Mouse (Mus musculus): ENCODE results near the gene Idh3b.
A peak's percentile ranks its signal among the peaks of the same experiment; 100 is the strongest.

Idh3b gene

DNA sequence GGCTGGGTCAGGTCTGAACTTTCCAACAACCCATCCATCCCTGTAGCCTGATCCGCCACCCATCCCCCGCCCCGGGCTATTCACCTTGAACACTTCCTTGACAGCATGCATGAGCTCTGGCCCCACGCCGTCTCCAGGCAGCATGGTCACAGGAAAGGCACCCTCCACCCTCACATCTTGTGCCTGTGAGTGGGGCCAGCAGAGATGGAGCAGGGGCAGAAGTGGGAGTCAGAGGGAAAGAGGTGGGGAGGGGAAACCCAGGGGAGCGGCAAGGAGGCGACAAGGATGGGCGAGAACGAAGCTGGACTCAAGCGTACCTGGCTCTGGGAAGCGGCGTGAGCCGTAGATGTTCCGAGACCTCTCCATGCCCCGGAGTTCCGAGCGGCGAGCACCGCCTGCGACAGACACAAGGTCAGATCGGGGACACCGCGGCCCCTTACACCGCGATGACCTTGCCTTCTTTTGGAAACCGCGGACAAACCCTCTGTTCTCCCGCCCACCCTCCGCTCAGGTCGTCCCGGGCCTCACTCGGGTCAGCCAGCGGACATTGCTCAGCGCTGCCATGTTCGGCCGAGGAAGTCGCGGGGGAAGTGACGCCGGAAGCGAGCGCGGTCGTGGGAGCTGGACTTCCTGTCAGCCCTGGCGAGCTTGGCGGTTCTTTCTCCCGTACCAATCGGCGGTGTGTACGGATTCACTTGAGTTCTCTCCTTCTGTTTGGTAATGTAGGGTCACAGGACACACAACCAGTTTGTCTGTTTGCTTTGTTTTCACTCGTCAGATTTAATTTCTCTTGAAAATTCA lies at the start of gene Idh3b:
TSS of gene Idh3b (minus strand) at position 694 of the 801 bp plus-strand sequence.
- DNase-seq = peak; percentile 82

DNA sequence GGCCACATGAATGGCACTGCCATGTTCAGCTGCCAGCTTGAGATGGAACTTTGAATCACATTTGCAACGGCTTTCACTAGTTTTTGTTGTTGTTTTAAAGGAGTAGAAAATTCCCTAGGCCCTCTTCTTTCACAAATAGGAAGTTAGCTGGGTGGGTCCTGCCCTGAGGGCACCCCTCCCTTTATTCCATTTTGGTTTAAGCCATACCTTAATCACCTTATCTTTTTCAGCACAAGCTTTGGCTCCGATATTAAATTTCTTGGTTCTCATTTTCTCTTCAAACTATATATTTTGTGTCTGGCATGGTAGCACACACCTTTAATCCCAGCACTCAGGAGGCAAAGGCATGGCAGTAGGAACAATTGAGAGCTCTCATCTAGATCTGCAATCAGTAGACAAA lies 45.2 kb upstream of the Idh3b start:
- no peak for DNase-seq

DNA sequence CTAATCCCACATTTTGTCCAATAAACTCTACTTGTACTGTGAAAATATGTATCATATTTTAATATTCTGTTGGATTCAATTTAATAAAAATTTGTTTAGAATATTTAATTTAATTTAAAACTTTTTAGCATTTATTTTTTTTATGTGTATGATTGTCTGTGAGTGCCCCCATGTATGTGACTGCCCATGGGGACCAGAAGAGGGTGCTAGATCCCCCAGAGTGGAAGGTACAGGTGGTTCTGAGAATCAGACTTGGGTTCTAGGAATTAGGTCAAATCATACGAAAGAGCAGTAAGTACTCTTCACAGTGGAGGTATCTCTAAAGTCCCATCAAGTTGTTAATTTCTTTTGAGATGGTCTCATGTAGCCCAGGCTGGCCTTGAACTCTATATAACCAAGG lies 42.7 kb upstream of the Idh3b start:
- no peak for DNase-seq

DNA sequence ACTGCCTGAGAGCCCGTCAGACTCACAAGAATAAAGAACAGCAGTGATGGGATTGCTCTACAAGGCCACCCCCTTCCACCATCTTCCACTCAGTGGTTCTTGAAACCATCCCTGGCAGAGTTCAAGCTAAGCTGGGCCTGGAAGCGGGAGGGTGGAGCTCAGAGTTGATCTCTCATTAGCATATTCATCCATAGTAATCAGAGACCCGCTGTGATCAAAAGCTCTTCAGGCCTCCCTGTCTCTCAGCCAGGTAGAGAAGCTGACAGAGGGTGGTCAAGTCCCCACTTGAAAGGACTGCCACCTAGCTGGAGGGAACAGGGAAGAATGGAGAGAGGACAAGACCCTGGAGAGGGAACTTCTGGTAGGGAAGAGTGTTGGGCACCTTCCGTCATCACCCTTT lies 18.7 kb upstream of the Idh3b start:
- no peak for DNase-seq

DNA sequence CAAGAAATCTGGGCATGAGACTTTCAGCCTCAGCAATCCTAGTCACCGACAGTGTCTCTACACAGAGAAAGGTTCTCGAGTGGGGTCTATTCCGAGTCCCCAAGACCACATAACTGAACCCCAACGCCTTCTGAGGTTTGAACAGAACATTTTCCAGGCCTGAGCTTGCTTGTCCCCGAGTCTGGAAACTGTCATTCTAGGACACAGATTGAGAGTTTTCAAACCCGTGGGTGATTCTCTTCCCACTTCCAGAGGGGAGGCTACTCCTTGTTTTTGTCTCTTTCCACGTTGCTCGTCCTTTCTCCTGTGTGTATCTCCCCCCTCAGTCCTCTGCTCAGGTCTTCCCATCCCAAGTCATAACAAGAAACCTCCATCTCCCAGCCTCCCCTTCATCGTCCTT lies 13.2 kb upstream of the Idh3b start:
- no peak for DNase-seq

DNA sequence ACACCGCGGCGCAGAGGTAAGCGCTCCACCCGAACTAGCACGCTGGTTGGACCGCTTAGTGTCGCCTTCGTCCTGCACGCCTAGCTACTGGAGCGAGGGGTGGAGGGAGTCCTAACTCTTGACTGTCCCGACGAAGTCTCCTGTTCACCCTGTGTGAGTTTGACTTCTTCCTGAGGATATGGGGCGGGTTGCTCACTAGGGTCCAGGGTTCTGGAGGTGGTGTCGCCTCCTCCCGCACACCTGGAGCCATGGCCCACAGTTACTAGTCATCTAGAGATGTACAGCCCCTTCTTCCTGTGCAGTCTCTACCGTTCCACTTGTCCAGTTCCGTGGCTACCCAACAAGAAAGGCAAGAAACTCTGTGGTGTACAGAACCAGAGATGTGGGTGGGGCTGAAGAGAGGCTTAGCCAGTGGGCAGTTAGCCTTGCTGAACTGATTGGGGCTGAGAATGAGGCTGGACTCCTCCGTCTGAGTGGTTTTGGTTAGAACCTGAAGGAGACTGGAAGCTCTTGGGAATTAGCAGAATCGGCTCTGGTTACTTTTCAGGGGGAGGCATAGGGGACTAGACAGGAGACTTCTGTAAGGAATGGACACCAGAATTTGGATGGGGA lies 11.9 kb upstream of the Idh3b start:
- no peak for DNase-seq

DNA sequence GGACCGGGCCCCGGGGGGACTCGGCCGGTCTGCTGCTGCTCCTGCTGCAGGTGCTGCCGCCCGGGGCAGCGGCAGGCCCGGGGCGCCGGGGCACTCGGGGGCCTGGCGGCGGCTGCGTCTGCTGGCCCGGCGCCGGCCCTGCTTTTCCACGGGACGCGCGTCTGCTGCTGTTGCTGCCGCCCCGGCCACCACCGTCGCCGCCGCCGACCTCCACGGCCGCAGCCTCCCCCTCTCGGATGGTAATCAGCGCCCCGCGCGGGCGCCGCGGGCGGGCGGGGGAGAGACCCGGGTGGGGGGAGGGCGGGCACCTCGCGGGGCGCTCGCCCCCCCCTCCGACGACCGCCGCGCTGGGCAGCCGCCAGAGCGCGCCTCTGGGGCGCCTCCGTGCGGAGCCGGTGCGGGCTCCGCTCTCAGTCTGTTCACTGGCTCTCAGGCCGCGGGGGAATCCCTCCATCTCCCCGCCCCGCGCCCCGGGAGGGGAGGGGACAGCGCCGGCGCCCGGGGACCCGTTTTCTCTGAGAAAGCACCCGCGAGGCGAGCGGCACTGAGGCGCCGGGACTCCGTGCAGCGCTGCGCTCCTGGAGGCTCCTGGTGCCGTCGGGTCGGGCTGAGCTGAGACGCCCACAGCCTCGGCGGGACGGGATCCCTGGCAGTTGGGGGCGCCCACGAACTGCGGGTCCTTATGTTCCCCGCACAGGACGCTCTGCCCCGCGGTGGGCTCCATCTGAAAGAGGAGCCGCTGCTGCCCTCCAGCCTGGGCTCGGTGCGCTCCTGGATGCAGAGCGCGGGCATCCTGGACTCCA lies 11.2 kb upstream of the Idh3b start:
- peak; percentile 51 for DNase-seq

DNA sequence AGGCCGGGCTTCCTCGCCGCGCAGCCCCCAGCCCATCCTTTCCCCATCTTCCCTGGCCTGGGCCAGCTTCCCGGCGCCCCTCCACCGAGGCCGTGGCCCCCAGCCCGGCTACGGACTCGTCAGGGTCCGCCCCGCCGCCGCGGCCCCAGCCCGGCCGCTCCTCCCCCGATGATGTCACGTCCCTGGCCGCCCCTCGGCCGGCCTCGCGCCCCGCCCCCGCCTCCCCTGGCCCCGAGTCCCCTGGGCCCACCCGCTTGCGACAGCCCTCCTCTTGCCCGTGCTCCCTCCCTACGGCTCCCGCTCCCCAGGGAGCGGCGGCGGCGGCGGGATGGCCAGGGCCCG lies 10.6 kb upstream of the Idh3b start, which contains the start of gene Ebf4:
TSS of gene Ebf4 (plus strand) at position 234 of the 342 bp plus-strand sequence.
- no peak for DNase-seq

DNA sequence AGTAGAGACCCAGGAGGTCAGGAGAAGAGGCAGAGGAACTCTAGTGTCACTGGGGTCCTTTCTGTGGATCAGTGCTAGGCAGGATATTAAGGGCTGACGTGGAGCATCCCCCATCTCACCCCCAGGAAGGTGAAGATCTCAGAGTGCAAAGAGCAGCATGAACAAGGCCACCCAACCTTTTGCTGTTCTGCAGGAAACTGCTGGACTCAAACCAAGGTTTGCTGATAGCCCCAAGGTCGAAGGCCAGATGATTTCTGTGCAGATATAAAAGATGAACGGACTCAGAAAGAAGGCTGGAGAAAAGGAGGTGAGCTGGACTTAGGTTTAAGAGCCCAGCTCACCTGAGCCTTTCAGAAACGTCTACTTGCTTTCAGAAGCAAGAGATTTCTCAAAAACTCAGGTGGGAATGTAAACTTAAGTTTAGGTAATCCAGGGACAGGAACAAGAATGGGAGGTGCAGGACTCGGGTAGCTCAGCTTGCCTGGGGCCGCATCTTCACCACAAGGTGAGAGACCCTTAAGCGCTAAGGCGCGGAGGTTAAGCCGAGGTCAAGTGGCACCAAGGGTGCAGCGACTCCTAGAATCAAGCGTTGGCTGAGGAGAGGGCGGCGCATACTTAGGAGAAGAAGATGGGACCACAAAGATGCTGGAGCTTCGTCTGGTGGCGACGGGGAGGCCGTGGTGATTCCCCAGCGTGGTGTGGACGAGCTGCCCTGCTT lies 10.0 kb upstream of the Idh3b start:
- no peak for DNase-seq

DNA sequence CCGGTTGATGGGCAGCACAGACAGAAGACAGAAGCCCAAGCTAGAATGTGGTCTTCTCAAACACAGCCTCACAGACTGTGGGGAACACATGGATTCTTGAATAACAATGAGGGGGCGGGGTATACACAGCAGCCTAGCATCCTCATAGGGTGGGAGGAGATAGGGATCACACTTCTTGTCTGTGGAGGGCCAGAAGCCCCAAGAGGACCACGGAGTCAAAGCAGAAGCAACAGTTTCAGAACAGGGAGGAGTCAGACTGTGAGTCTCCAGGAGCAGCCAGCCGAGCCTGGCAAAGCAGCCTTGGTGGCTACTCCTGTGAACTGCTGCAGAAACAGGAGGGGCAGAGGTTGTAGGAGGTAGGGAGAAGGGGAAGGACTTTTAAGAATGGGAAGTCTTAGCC lies 9.1 kb upstream of the Idh3b start:
- no peak for DNase-seq

DNA sequence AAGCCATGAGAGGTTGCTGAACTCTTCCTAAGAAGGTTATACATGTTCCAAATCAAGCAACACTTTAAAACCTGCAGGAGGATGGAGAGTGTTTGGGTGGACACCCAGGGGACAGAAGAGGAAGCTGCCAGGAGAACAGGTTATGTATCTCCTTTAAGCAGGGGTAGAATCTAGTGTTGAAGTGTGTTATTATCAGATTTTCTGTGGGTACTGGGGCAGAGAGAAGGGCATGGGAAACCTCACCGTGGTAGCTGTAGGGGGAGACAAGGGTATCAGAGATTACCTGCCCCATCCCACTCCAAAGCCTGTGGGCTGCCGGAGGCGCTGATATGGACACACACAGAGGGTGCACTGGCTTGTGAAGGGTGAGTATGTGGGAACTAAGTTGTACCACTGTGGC lies 8.7 kb upstream of the Idh3b start:
- DNase-seq = no peak

DNA sequence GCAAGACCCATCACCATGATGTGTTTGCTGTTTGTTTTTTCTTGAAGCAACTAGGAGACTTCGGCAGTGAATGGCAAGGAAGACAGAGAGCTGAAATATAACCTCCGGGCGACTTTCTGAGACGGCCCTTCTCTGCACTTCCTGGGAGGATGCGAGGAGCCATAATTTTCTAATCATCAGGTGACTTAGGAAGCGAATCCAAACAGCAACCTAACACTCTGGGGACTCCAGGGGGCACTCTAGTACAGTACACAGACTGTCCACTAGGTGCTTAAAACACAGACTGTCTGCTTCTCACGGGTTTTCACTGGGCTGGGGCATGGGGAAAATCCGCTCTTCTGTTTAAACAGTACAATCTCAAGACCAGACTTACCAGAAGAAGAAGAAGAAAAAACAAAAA lies 7.1 kb upstream of the Idh3b start:
- DNase-seq = peak; percentile 63

DNA sequence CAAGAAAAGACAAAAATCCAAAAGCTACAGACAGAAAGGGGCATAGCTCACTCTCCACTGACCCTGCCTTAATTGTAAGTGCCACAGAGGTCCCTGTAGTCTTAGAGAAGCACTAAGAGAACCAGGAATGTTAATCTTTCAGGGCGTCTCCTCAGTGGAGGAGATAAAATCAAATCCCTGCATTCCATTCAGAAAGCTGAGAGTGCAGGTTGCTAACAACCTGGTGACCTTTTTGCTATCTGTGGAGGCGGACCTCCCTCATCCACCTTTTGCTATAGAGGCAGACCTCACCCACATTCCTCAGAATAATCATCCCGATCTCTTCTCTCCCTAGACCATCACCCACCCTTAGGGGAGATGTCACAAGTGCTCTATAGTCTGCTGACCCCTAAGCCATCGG lies 4.7 kb upstream of the Idh3b start:
- DNase-seq = no peak

DNA sequence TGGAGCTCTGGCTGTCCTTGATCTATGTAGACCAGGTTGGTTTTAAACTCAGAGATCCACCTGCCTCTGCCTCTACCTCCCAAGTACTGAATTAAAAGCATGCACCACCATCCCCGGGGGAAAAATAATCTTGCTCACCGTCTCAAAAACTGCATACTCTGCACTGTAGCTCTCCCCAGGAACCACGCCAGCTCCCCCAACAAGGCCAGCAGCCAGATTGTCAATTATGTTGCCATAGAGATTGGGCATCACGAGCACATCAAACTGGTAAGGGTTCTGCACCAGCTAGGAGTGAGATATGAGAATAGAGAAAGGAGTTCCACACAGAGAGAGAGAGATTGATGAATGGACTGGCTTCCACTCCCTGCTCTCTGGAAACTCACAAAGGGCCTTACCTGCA lies 3.5 kb downstream of the Idh3b start:
- DNase-seq = no peak

DNA sequence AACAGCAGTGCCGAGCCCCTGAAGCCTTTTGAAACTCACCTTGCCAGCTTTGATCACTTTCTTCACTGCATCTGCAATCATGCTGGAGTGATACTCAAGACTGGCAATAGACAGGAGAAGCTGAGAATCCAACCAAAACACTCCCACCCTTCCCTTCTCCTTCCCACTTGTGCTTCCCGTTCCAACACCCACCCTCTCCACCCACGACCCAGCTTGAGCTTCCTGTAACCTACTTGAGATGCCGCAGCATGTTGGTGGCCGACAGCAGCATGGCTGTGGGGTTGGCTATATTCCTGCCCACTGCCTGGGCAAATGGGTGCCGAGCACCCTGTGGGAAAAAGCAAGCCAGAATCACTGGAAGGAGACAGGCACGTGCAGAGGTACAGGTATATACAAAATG lies 4.1 kb downstream of the Idh3b start:
- no peak for DNase-seq

DNA sequence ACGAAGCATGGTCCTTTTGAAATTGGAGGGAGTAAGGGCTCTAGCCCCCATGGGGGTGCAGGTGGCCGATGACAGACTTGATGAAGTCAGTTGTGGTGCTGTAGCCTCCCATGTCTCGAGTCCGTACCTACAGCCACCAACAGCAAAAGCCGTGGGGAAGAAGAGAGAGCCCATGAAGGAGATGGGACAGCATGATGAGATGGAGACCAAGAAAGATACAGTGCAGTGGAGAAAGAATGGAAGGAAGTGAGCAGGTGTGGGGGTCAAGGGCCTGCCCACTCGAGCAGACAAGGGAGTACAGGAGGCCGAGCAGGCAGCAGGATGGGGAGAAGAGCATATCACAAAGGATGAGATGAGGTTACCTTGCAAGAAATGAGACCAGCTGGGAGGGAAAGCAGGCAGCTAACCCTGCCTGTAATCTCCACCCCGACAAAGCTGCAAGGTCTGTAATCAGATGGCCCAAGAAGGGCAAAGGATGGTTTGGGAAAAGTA lies 4.7 kb downstream of the Idh3b start:
- no peak for DNase-seq

DNA sequence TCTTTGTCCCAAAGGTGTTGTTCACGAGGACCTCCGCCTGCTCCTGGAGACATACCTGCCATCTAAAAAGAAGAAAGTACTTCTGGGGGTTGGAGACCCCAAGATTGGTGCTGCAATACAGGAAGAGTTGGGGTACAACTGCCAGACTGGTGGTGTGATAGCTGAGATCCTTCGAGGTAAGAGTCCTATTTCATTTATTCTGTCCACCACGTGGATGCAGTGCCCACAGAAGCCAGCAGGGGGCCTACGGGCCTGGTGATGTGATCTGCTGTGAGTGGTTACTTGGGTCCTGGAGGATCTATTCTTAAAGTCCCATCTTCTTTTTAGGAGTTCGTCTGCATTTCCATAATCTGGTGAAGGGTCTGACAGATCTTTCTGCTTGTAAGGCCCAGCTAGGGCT lies 8.7 kb downstream of the Idh3b start:
- DNase-seq = peak; percentile 66

DNA sequence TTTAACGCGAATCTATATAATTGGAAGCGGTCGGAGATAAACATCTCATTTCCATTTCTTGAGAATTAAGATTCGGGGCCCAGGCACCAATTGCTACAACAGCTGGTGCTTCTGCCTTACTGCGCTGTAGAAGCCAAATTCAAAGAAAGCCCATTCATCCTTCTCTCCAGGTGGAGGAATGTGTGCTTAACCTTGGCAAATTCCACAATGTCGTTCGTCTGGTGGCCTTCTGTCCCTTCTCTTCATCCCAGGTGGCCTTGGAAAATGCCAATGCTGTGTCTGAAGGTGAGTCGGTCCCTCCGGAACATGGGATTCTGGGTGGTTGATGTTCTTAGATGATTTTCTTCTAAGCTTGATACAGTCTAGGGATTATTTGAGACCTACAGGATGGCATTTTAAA lies 9.5 kb downstream of the Idh3b start:
- DNase-seq = no peak

DNA sequence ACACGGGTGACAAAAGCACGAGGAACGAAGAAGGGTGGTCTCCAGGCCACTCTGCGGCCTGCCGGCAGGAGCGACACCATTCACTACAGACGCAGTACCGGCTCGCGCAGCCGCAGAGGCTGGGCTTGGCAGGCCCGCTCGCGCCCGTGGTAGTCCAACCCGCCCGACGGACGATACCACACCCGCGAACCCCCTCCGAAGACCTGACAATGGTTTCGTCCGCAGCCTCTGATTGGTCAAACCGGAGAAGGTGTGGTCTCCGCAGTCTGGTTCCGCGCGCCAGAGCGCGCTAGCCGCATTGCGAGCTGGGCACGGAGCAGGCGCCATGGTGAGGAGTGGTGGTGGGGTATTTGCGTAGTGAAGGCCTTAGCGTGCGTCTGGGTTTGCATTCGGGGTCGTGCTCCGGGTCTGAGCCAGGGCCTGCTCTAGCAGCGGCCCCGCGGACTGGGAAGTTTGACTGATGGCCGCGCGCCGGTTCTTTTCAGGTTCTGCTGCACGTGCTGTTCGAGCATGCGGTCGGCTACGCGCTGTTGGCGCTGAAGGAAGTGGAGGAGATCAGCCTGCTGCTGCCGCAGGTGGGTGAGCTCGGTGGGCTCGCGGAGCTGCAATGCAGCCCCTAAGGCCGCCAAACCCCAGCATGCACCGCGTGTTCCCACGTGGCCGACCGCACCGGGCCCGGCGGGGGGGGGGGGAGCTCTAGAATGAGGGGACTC lies 10.0 kb downstream of the Idh3b start, which contains the start of gene Nop56:
TSS of gene Nop56 (plus strand) at position 282 of the 713 bp plus-strand sequence.
- DNase-seq = peak; percentile 99

DNA sequence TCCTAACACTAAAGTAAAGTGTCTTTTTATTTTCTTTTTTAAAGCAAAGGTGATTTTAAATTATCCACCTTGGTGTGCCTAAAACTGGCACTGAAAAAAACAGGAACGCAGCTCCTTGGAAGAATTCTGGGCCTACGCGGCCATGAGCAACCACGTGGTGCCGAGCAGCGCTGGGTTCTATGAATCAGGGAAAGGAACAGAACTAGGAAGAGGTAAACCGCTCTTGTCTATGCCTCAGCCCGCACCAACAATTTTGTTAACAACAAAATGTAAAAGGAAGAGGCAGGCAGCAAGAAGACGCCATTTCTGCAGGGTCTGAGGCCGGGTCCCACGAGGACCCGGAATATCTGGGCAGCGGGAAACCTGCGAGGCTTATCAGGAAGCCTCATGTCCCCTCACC lies 10.6 kb downstream of the Idh3b start:
- DNase-seq = no peak

DNA sequence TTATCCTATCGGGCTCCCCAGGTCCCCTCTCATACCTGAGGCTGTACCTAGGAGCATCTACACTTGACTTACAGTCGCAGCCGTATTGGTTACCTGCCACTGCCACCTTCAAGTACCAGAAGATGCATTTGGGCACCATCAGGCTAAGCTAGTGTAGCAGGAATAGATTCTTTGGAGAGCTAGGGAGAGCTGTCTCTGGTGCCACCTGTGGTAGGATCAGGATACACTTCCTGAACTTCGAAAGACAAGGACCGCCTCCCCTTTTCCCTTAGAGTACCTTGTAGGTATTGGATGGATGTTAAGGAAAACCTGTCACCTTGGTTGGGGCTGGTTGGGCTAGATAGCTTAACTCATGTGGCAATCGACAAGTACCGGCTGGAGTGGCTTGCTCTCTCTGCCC lies 16.3 kb downstream of the Idh3b start:
- DNase-seq = no peak

DNA sequence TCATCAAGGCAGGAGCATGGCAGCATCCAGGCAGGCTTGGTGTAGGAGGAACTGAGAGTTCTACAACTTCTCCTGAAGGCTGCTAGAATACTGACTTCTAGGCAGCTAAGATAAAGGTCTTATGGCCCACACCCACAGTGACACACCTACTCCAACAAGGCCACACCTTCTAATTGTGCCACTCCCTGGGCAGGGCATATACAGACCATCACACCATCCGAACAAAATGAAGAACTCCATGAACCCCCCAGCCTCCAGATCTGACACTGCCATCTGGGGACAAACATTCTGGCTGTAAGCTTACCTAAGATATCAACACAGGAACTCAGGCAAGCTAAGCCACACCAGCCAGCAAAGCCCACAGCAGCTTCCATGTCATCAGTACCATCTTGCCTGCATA lies 18.8 kb downstream of the Idh3b start:
- no peak for DNase-seq
